Mouse (Mus musculus) embryonic facial prominence, embryonic 12.5 days (tissue): ENCODE measurements around the gene Ormdl2. TPM values are rescaled to one million over a fixed set of nuclear protein-coding genes. Genes with fewer than 3 reads are reported as not detected.
A peak's percentile ranks its signal among the peaks of the same experiment; 100 is the strongest.

Experiments
- ATAC-seq: fragments of 200-750 bp; cut with Nextera tagmentation; 2 replicates; pipeline ENCODE4 v1.8.0; 2017; ENCODE audit not compliant: insufficient number of reproducible peaks, insufficient read depth, low FRiP score, low TSS enrichment
- H3K27ac ChIP-seq: fragments of 300-500 bp; sonication (generic); 2 replicates; pipeline ENCODE4 v1.5.1; 2016; ENCODE audit warnings: mild to moderate bottlenecking
- H3K27me3 ChIP-seq: fragments of 300-500 bp; sonication (generic); 2 replicates; pipeline ENCODE4 v1.6.1; 2016; ENCODE audit warnings: mild to moderate bottlenecking, moderate library complexity
- H3K36me3 ChIP-seq: fragments of 300-500 bp; sonication (generic); 2 replicates; pipeline ENCODE4 v1.6.1; 2016; ENCODE audit warnings: mild to moderate bottlenecking
- H3K4me1 ChIP-seq: fragments of 300-500 bp; sonication (generic); 2 replicates; pipeline ENCODE4 v1.6.1; 2016
- H3K4me2 ChIP-seq: fragments of 300-500 bp; sonication (generic); replicated peaks from 2 replicates; pipeline ENCODE4 v1.6.1; 2016; ENCODE audit warnings: mild to moderate bottlenecking, moderate library complexity
- H3K4me3 ChIP-seq: fragments of 300-500 bp; sonication (generic); 2 replicates; pipeline ENCODE4 v1.5.1; 2016; ENCODE audit warnings: mild to moderate bottlenecking
- H3K9ac ChIP-seq: fragments of 300-500 bp; sonication (generic); 2 replicates; pipeline ENCODE4 v1.6.1; 2016; ENCODE audit warnings: mild to moderate bottlenecking, moderate library complexity
- H3K9me3 ChIP-seq: fragments of 300-500 bp; sonication (generic); 2 replicates; pipeline ENCODE4 v1.6.1; 2016; ENCODE audit warnings: mild to moderate bottlenecking, moderate library complexity
- WGBS: fragments of 180-500 bp; shearing (Covaris S2); methylation state at CpG from one replicate; pipeline ENCODE4 v1.1.7; 2016; 5-methylcytosine and 5-hydroxymethylcytosine counted together
- polyA plus RNA-seq: library from polyadenylated mRNA; unstranded; fragments of >200 nt; fragmentation: Nextera tagmentation; extraction: Ambion mirVana; gene quantifications from 2 replicates; pipeline ENCODE4 v1.2.1, GENCODE M21; 2016

The Ormdl2 gene
- polyA plus RNA-seq, result 31.5 and 35.5 TPM in 2 replicates

GRCm38 (mm10) chr10:128821358-128822056 lies at the start of gene Ormdl2:
TSS of gene Ormdl2 (minus strand) at chr10:128821645.
- Histone ChIP-seq H3K27me3 (no peaks in the 10 kb centered on the region), H3K36me3 (peaks cover 28% of the 10 kb centered on the region), H3K27ac (peak within 1 kb of the TSS; percentile 65; the same call in 1 of the 2 replicates), H3K4me1 (peaks cover 14% of the 10 kb centered on the region; the same call in 1 of the 2 replicates), H3K4me2 (peak within 1 kb of the TSS; percentile 81), H3K9ac (peak within 1 kb of the TSS; percentile 83), H3K9me3 (no peaks in the 10 kb centered on the region), H3K4me3 (peak within 1 kb of the TSS; percentile 91)
- ATAC-seq, result peak; percentile 100
- under 1% methylated on average over 46 of the region's 46 CpGs for WGBS

- Histone ChIP-seq H3K36me3 (peaks cover 52% of the 10 kb centered on the region), H3K4me2 (no peak overlapping the region)
Observed at GRCm38 (mm10) chr10:128870341-128870740, 48.9 kb upstream of the Ormdl2 start.

GRCm38 (mm10) chr10:128866518-128866917 lies 45.1 kb upstream of the Ormdl2 start:
- no peak overlapping the region for H3K27ac ChIP-seq
- no peaks in the 10 kb centered on the region for H3K27me3 ChIP-seq
- ATAC-seq, result no peak
- no peak overlapping the region for H3K4me2 ChIP-seq
- no peaks in the 10 kb centered on the region for H3K4me1 ChIP-seq
- H3K9ac ChIP-seq, result no peak overlapping the region
- H3K4me3 ChIP-seq, result no peak overlapping the region
- H3K36me3 ChIP-seq, result peaks cover 35% of the 10 kb centered on the region
- no peaks in the 10 kb centered on the region for H3K9me3 ChIP-seq
- WGBS, result 96% methylated on average over 1 of the region's 1 CpGs

More at GRCm38 (mm10) chr10:128870341-128870740, 48.9 kb upstream of the Ormdl2 start:
- Histone ChIP-seq H3K27me3 (no peaks in the 10 kb centered on the region), H3K4me3 (no peak overlapping the region), H3K9ac (no peak overlapping the region), H3K9me3 (no peaks in the 10 kb centered on the region), H3K4me1 (no peaks in the 10 kb centered on the region), H3K27ac (no peak overlapping the region)
- WGBS, result 85% methylated on average over 3 of the region's 3 CpGs
- no peak for ATAC-seq

GRCm38 (mm10) chr10:128866042-128866441 lies 44.6 kb upstream of the Ormdl2 start:
- ATAC-seq, result no peak
- Histone ChIP-seq H3K4me1 (no peaks in the 10 kb centered on the region), H3K4me2 (no peak overlapping the region), H3K9ac (no peak overlapping the region), H3K4me3 (no peak overlapping the region), H3K36me3 (peaks cover 33% of the 10 kb centered on the region), H3K27me3 (no peaks in the 10 kb centered on the region), H3K9me3 (no peaks in the 10 kb centered on the region), H3K27ac (no peak overlapping the region)
- 80% methylated on average over 3 of the region's 3 CpGs for WGBS

GRCm38 (mm10) chr10:128861176-128861575 lies 39.7 kb upstream of the Ormdl2 start:
- H3K27me3 ChIP-seq, result no peaks in the 10 kb centered on the region
- no peak overlapping the region for H3K4me3 ChIP-seq
- peaks cover 41% of the 10 kb centered on the region for H3K36me3 ChIP-seq
- H3K27ac ChIP-seq, result no peak overlapping the region
- no peak overlapping the region for H3K4me2 ChIP-seq
- H3K9ac ChIP-seq, result no peak overlapping the region
- no peak for ATAC-seq
- H3K9me3 ChIP-seq, result no peaks in the 10 kb centered on the region
- no peaks in the 10 kb centered on the region for H3K4me1 ChIP-seq

GRCm38 (mm10) chr10:128850339-128850738 lies 28.9 kb upstream of the Ormdl2 start:
- no peak for ATAC-seq
- H3K4me3 ChIP-seq, result no peak overlapping the region
- peaks cover 45% of the 10 kb centered on the region for H3K36me3 ChIP-seq

DNA sequence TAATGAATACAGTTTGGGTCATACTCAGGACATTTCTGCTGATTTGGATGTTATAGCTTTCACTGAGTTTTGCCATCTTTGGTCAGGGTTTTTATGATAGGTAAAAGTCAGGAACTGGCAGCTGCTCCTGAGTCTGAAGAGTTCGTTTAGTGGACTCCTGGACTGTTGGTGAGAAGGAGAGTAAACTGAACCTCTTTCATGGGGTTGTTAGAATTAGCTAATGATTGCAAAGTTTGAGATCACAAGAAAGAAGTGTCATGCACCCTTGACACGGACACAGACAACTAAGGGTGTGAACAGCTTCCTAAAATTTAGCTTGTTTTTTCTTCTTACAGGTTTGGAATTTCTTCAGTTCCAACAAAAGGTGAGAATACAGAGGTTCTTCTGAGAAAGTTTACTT lies 27.0 kb upstream of the Ormdl2 start:
- Histone ChIP-seq H3K9me3 (no peaks in the 10 kb centered on the region), H3K4me3 (no peak overlapping the region), H3K4me1 (no peaks in the 10 kb centered on the region), H3K27me3 (no peaks in the 10 kb centered on the region), H3K27ac (no peak overlapping the region), H3K36me3 (peaks cover 49% of the 10 kb centered on the region), H3K9ac (no peak overlapping the region), H3K4me2 (no peak overlapping the region)
- 77% methylated on average over 2 of the region's 2 CpGs for WGBS
- ATAC-seq, result no peak

More at GRCm38 (mm10) chr10:128850339-128850738, 28.9 kb upstream of the Ormdl2 start:
- no peak overlapping the region for H3K9ac ChIP-seq
- no peaks in the 10 kb centered on the region for H3K4me1 ChIP-seq
- H3K4me2 ChIP-seq, result no peak overlapping the region
- no peak overlapping the region for H3K27ac ChIP-seq
- H3K9me3 ChIP-seq, result no peaks in the 10 kb centered on the region
- 73% methylated on average over 3 of the region's 3 CpGs for WGBS
- H3K27me3 ChIP-seq, result no peaks in the 10 kb centered on the region

DNA sequence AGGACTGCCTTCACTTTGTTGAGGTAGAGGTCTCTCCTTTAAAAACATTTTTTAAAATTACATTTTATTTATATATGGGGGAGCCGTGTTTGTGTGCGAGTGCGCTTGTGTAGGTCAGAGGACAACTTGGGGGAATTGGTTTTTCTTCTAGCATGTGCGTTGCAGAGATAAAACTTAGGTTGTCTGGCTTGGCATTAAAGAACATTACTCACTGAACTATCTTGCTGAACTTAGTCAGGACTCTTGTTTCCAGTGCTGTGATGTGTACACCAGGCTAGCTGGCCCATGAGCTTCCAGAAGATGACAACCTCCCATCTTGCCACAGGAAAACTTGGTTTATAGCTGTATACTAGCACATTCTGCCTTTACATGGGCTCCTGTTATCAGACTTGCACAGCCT lies 25.2 kb upstream of the Ormdl2 start:
- 98% methylated on average over 4 of the region's 4 CpGs for WGBS
- H3K9me3 ChIP-seq, result no peaks in the 10 kb centered on the region
- no peak overlapping the region for H3K27ac ChIP-seq
- peaks cover 59% of the 10 kb centered on the region for H3K36me3 ChIP-seq
- H3K9ac ChIP-seq, result no peak overlapping the region
- no peak overlapping the region for H3K4me2 ChIP-seq
- H3K27me3 ChIP-seq, result no peaks in the 10 kb centered on the region
- no peaks in the 10 kb centered on the region for H3K4me1 ChIP-seq
- H3K4me3 ChIP-seq, result no peak overlapping the region
- ATAC-seq, result no peak

DNA sequence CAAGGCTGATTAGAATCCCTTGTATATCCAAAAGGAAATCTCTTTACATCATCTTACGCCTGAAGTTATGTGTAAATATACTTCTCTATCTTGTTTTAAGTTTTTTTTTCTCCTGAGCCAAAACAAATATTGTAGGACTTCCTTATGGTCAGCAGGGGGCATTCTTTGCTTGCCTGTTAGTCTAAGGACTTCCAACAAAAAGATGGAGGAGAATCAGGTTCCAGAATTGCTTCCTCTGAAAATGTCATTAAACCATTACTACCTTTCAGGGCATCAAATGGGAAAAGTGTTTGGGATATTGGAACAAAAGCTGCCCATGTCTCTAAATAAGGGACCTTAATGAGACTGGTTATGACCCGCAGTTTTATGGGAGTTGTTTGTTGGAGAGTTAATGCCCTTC lies 24.1 kb upstream of the Ormdl2 start:
- Histone ChIP-seq H3K27ac (no peak overlapping the region), H3K4me2 (no peak overlapping the region), H3K4me1 (no peaks in the 10 kb centered on the region), H3K27me3 (no peaks in the 10 kb centered on the region), H3K36me3 (peaks cover 65% of the 10 kb centered on the region), H3K9me3 (no peaks in the 10 kb centered on the region), H3K9ac (no peak overlapping the region), H3K4me3 (no peak overlapping the region)
- WGBS, result 74% methylated on average over 2 of the region's 2 CpGs
- no peak for ATAC-seq

DNA sequence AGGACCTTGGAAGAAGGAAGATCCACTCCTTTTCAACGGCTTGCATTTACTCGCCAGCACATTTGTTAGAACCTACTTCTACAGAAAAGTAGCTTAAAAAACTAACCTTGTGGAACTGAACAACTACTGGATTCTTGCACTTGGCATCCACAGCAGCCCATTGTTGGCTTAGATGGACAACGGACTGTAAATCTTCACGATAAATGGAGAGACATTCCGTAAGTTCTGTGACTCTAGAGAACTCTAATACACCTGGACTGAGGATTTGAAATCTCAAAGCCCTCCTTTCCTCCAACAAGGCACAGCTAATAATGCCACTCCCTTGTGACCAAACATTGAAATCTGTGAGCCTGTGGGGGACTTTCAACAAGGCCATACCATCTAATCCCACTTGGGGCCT lies 21.8 kb upstream of the Ormdl2 start:
- Histone ChIP-seq H3K4me2 (no peak overlapping the region), H3K9me3 (no peaks in the 10 kb centered on the region), H3K36me3 (peaks cover 62% of the 10 kb centered on the region), H3K9ac (no peak overlapping the region), H3K4me1 (no peaks in the 10 kb centered on the region), H3K27me3 (no peaks in the 10 kb centered on the region), H3K4me3 (no peak overlapping the region), H3K27ac (no peak overlapping the region)
- 92% methylated on average over 5 of the region's 5 CpGs for WGBS
- no peak for ATAC-seq

- ATAC-seq, result no peak
- no peaks in the 10 kb centered on the region for H3K9me3 ChIP-seq
- no peaks in the 10 kb centered on the region for H3K4me1 ChIP-seq
- H3K4me2 ChIP-seq, result no peak overlapping the region
- no peaks in the 10 kb centered on the region for H3K27me3 ChIP-seq
- H3K27ac ChIP-seq, result no peak overlapping the region
- no peak overlapping the region for H3K4me3 ChIP-seq
- peaks cover 68% of the 10 kb centered on the region for H3K36me3 ChIP-seq
- H3K9ac ChIP-seq, result no peak overlapping the region
Observed at GRCm38 (mm10) chr10:128840612-128841011, 19.2 kb upstream of the Ormdl2 start.

DNA sequence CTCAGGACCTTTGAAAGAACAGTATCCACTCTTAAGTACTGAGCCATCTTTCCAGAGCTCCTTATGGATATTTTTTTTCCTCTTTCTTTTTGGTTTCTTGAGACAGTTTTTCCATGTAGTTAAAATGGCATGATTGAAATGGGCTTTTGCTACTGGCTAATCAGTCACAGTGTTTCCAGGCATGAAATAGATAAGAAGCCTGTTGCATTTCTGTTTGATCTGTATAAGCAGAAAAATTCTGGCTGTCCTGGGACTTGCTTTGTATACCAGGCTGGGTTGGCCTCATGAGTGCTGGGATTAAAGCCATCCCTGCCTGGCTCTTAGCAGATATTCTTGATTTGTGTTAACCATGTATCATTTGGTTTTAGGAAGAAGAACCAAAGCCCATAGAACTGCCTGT lies 18.0 kb upstream of the Ormdl2 start:
- no peak overlapping the region for H3K4me3 ChIP-seq
- no peaks in the 10 kb centered on the region for H3K9me3 ChIP-seq
- H3K9ac ChIP-seq, result no peak overlapping the region
- H3K27me3 ChIP-seq, result no peaks in the 10 kb centered on the region
- H3K4me1 ChIP-seq, result no peaks in the 10 kb centered on the region
- H3K36me3 ChIP-seq, result peaks cover 70% of the 10 kb centered on the region
- H3K27ac ChIP-seq, result no peak overlapping the region
- ATAC-seq, result no peak
- no peak overlapping the region for H3K4me2 ChIP-seq
